Mouse (Mus musculus): ENCODE measurements around the gene Krt17. TPM values are rescaled to one million over a fixed set of nuclear protein-coding genes. Genes with fewer than 3 reads are reported as not detected.

Krt17 gene
- not detected for polyA plus RNA-seq (2014; fragmentation: Illumina TruSeq; extraction: RNeasy Lipid Tissue Mini Kit (QIAGEN cat#74804); ENCODE audit: low read depth, low replicate concordance)

DNA sequence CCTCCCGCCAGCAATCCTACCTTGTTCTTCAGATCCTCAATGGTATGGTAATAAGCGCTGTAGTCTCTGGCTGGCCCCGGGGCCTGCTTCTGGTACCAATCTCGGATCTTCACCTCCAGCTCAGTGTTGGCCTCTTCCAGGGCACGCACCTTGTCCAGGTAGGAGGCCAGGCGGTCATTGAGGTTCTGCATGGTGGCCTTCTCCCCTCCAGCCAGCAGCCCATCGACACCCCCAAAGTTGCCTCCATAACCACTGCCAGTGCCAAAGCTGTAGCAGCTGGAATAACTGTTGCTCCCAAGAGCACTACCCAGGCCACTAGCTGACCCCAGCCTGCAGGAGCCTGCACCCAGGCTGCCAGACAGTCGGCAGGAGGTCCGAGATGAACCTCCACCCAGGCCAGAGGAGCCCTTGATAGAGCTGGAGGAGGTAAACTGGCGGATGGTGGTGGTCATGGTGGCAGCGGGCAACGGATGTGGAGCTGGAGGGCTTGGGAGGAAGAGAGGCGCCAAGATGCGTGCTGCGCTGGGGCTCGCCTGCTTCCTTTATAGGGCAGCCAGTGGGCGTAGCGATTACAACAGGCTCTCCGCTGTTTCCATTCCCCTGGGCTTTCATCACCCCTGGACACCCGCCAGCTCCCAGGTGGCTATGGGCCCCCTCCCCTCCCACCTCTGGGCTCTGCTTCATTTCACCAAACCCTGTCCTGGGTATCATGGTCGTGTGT lies at the start of gene Krt17:
Krt17 (minus strand) TSS at position 516 of the 721 bp plus-strand sequence.

DNA sequence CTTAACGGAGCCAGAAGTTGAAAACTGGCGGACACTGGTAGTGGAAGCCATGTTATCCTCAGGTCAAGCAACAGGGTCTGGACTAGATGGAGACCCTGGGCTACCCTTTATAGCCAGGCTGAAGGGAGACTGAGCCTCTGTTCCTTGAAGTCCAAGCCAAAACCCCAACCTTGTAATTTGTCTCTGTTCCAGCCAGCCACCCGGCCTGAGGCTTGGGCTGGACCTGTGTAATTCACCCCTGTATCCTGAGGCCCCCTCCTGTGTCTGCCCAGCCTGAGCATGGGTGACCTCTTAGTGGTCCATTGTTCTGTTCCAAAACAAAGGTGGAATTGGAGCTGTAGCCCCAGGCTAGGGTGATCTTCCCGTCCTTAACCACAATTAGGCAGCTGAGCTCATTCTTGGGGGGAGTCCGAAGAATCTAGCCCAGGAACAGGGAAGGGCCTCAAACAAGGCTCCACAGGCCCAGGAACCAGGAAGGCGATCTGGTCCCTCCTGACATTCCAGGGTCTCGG lies 9.0 kb upstream of the Krt17 start, which contains the start of gene Krt42:
Krt42 (minus strand) TSS at position 51 of the 512 bp plus-strand sequence.

DNA sequence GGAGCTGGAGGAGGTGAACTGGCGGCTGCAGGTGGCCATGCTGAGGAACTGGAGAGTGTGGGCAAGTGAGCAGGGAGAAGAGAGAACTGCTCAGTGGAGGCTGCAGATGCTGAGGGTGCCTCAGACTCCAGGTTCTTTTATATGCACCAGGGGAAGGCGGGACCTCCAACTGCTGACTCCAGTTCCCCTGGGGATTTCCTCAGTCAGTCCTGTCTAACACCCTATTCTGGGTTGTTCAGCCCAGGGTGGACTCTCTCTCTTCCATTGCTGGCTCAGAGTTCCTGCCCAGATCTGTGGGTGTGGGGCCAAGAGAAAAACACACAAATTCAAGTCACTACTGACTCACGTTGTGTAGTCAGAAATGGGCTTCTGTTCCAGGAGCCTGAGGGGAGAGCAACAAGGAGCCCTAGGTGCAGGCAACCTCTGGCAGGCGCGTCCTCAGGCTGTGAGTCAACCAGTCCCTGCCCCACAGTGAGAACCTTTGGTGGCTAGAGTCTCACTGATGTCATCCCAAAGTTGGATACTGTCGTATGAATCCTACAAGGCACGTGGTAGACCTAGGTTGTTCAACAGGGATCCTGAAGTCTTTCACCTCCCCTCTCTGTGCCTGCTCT lies 11.9 kb downstream of the Krt17 start, which contains the start of gene Krt16:
Krt16 (minus strand) TSS at position 51 of the 614 bp plus-strand sequence.

DNA sequence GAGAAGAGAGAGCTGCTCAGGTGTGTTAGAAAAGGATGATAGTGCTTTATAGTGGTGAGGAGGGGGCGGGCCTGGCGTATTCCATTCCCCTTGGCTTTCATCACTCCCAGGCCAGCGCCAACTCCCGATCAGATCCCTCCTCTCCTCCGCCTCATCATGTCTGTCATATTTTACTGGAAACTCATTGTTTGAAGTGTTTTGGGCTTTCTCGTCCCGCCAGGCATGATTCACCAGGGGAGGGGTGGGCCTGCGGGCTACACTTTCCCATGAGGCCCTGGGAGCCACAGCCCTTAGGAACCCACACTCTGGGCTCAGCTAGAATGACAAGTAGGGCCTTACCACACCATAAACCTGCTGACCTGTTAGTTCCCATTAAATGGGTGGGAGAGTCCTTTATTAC lies 53.3 kb downstream of the Krt17 start, which contains the start of gene Krt14:
Krt14 (minus strand) TSS at position 51 of the 400 bp plus-strand sequence.

Other genes with a start within 250 kb of the Krt17 start
- gene Krt33a, start 244.8 kb downstream of the Krt17 start, polyA plus RNA-seq (2014; fragmentation: Illumina TruSeq; extraction: RNeasy Lipid Tissue Mini Kit (QIAGEN cat#74804); ENCODE audit: low read depth, low replicate concordance): not detected
- gene Krt33b, start 231.2 kb downstream of the Krt17 start, polyA plus RNA-seq (2014; fragmentation: Illumina TruSeq; extraction: RNeasy Lipid Tissue Mini Kit (QIAGEN cat#74804); ENCODE audit: low read depth, low replicate concordance): not detected
- gene Krt34, start 219.5 kb downstream of the Krt17 start, polyA plus RNA-seq (2014; fragmentation: Illumina TruSeq; extraction: RNeasy Lipid Tissue Mini Kit (QIAGEN cat#74804); ENCODE audit: low read depth, low replicate concordance): not detected
- not detected for gene Krt31, start 210.5 kb downstream of the Krt17 start, polyA plus RNA-seq (2014; fragmentation: Illumina TruSeq; extraction: RNeasy Lipid Tissue Mini Kit (QIAGEN cat#74804); ENCODE audit: low read depth, low replicate concordance)
- not detected for gene Krt32, start 172.8 kb downstream of the Krt17 start, polyA plus RNA-seq (2014; fragmentation: Illumina TruSeq; extraction: RNeasy Lipid Tissue Mini Kit (QIAGEN cat#74804); ENCODE audit: low read depth, low replicate concordance)
- gene Krt35, start 164.8 kb downstream of the Krt17 start, polyA plus RNA-seq (2014; fragmentation: Illumina TruSeq; extraction: RNeasy Lipid Tissue Mini Kit (QIAGEN cat#74804); ENCODE audit: low read depth, low replicate concordance): not detected
- not detected for gene Krt36, start 155.4 kb downstream of the Krt17 start, polyA plus RNA-seq (2014; fragmentation: Illumina TruSeq; extraction: RNeasy Lipid Tissue Mini Kit (QIAGEN cat#74804); ENCODE audit: low read depth, low replicate concordance)
- not detected for gene Krt13, start 139.5 kb downstream of the Krt17 start, polyA plus RNA-seq (2014; fragmentation: Illumina TruSeq; extraction: RNeasy Lipid Tissue Mini Kit (QIAGEN cat#74804); ENCODE audit: low read depth, low replicate concordance)
- not detected for gene Krt15, start 125.1 kb downstream of the Krt17 start, polyA plus RNA-seq (2014; fragmentation: Illumina TruSeq; extraction: RNeasy Lipid Tissue Mini Kit (QIAGEN cat#74804); ENCODE audit: low read depth, low replicate concordance)
- not detected for gene Krt19, start 112.4 kb downstream of the Krt17 start, polyA plus RNA-seq (2014; fragmentation: Illumina TruSeq; extraction: RNeasy Lipid Tissue Mini Kit (QIAGEN cat#74804); ENCODE audit: low read depth, low replicate concordance)
- not detected for gene Krt9, start 67.8 kb downstream of the Krt17 start, polyA plus RNA-seq (2014; fragmentation: Illumina TruSeq; extraction: RNeasy Lipid Tissue Mini Kit (QIAGEN cat#74804); ENCODE audit: low read depth, low replicate concordance)
- gene Krt14, start 53.5 kb downstream of the Krt17 start, polyA plus RNA-seq (2014; fragmentation: Illumina TruSeq; extraction: RNeasy Lipid Tissue Mini Kit (QIAGEN cat#74804); ENCODE audit: low read depth, low replicate concordance): not detected
- gene Krt16, start 12.1 kb downstream of the Krt17 start, polyA plus RNA-seq (2014; fragmentation: Illumina TruSeq; extraction: RNeasy Lipid Tissue Mini Kit (QIAGEN cat#74804); ENCODE audit: low read depth, low replicate concordance): not detected
- gene Krt42, start 8.8 kb upstream of the Krt17 start, polyA plus RNA-seq (2014; fragmentation: Illumina TruSeq; extraction: RNeasy Lipid Tissue Mini Kit (QIAGEN cat#74804); ENCODE audit: low read depth, low replicate concordance): not detected
- gene Eif1, start 58.9 kb upstream of the Krt17 start, polyA plus RNA-seq (2014; fragmentation: Illumina TruSeq; extraction: RNeasy Lipid Tissue Mini Kit (QIAGEN cat#74804); ENCODE audit: low read depth, low replicate concordance): 1,697 TPM
- not detected for gene Gast, start 73.4 kb upstream of the Krt17 start, polyA plus RNA-seq (2014; fragmentation: Illumina TruSeq; extraction: RNeasy Lipid Tissue Mini Kit (QIAGEN cat#74804); ENCODE audit: low read depth, low replicate concordance)
- gene Hap1, start 95.1 kb upstream of the Krt17 start, polyA plus RNA-seq (2014; fragmentation: Illumina TruSeq; extraction: RNeasy Lipid Tissue Mini Kit (QIAGEN cat#74804); ENCODE audit: low read depth, low replicate concordance): 0.49 TPM
- gene Jup, start 136.7 kb upstream of the Krt17 start, polyA plus RNA-seq (2014; fragmentation: Illumina TruSeq; extraction: RNeasy Lipid Tissue Mini Kit (QIAGEN cat#74804); ENCODE audit: low read depth, low replicate concordance): 2.7 TPM
- gene P3h4, start 153.8 kb upstream of the Krt17 start, polyA plus RNA-seq (2014; fragmentation: Illumina TruSeq; extraction: RNeasy Lipid Tissue Mini Kit (QIAGEN cat#74804); ENCODE audit: low read depth, low replicate concordance): 4.2 TPM
- not detected for gene Fkbp10, start 154.7 kb upstream of the Krt17 start, polyA plus RNA-seq (2014; fragmentation: Illumina TruSeq; extraction: RNeasy Lipid Tissue Mini Kit (QIAGEN cat#74804); ENCODE audit: low read depth, low replicate concordance)
- gene Nt5c3b, start 180.8 kb upstream of the Krt17 start, polyA plus RNA-seq (2014; fragmentation: Illumina TruSeq; extraction: RNeasy Lipid Tissue Mini Kit (QIAGEN cat#74804); ENCODE audit: low read depth, low replicate concordance): 8.2 TPM
- gene Klhl10, start 180.9 kb upstream of the Krt17 start, polyA plus RNA-seq (2014; fragmentation: Illumina TruSeq; extraction: RNeasy Lipid Tissue Mini Kit (QIAGEN cat#74804); ENCODE audit: low read depth, low replicate concordance): not detected
- 7.4 TPM for gene Klhl11, start 211.7 kb upstream of the Krt17 start, polyA plus RNA-seq (2014; fragmentation: Illumina TruSeq; extraction: RNeasy Lipid Tissue Mini Kit (QIAGEN cat#74804); ENCODE audit: low read depth, low replicate concordance)

Measured in kidney, adult 10 weeks (tissue).